Mouse (Mus musculus) gastrocnemius, adult 2 months (tissue): ENCODE data around the gene Htr2b. TPM values are rescaled to one million over a fixed set of nuclear protein-coding genes. Genes with fewer than 3 reads are reported as not detected.

ENCODE experiments used
- DNase-seq: peaks from one replicate; pipeline ENCODE4 v3.0.0; 2022
- H3K27ac ChIP-seq: fragments of 200-600 bp; 2 replicates; pipeline ENCODE4 v1.8.1; 2022; ENCODE audit warnings: mild to moderate bottlenecking
- H3K4me3 ChIP-seq: fragments of 200-600 bp; 2 replicates; pipeline ENCODE4 v1.8.1; 2022; ENCODE audit warnings: mild to moderate bottlenecking, moderate library complexity
- CTCF ChIP-seq: fragments of 200-600 bp; IDR thresholded peaks from 2 replicates; pipeline ENCODE4 v1.8.1; 2022; ENCODE audit warnings: antibody characterized with exemption, mild to moderate bottlenecking, moderate library complexity
- intact Hi-C: fragments of 180-260 bp; cut with DNase I; formaldehyde crosslinking; loops from one replicate; pipeline ENCODE4 v1.15.1; 2025
- total RNA-seq, 2 experiments: library from RNA; stranded (reverse); gene quantifications; 2 replicates each; pipeline ENCODE4 v1.2.3; 2021

Gene Htr2b
- total RNA-seq, 2 experiments from 2014 or later, result not detected

- peak; percentile 35; the same call in 1 of the 2 replicates for TF ChIP-seq CTCF
- intact Hi-C loops, result loop anchor here (5.0 kb wide), 1 partner anchor 90 kb away; the partner anchor contains the start of gene Armc9
- Histone ChIP-seq H3K27ac (no peak overlapping the region), H3K4me3 (no peak overlapping the region)
- DNase-seq, result no peak
Observed at GRCm38 (mm10) chr1:86062523-86062922, 49.2 kb downstream of the Htr2b start.

- peak overlapping the region; percentile 69 for H3K4me3 ChIP-seq
- H3K27ac ChIP-seq, result peak overlapping the region; percentile 82
- peak; percentile 95 for DNase-seq
- peak; percentile 97 for TF ChIP-seq CTCF
- intact Hi-C loops, result no loop called here
Observed at GRCm38 (mm10) chr1:86058856-86059769, 52.7 kb downstream of the Htr2b start.

- intact Hi-C loops, result no loop called here
- H3K27ac ChIP-seq, result no peak overlapping the region
- TF ChIP-seq CTCF, result no peak
Observed at GRCm38 (mm10) chr1:86056284-86056683, 55.5 kb downstream of the Htr2b start.

GRCm38 (mm10) chr1:86054943-86055342, 56.8 kb downstream of the Htr2b start:
- intact Hi-C loops, result no loop called here
- Histone ChIP-seq H3K4me3 (no peak overlapping the region), H3K27ac (no peak overlapping the region)
- DNase-seq, result no peak
- TF ChIP-seq CTCF, result no peak

More at GRCm38 (mm10) chr1:86056284-86056683, 55.5 kb downstream of the Htr2b start:
- DNase-seq, result no peak
- no peak overlapping the region for H3K4me3 ChIP-seq

DNA sequence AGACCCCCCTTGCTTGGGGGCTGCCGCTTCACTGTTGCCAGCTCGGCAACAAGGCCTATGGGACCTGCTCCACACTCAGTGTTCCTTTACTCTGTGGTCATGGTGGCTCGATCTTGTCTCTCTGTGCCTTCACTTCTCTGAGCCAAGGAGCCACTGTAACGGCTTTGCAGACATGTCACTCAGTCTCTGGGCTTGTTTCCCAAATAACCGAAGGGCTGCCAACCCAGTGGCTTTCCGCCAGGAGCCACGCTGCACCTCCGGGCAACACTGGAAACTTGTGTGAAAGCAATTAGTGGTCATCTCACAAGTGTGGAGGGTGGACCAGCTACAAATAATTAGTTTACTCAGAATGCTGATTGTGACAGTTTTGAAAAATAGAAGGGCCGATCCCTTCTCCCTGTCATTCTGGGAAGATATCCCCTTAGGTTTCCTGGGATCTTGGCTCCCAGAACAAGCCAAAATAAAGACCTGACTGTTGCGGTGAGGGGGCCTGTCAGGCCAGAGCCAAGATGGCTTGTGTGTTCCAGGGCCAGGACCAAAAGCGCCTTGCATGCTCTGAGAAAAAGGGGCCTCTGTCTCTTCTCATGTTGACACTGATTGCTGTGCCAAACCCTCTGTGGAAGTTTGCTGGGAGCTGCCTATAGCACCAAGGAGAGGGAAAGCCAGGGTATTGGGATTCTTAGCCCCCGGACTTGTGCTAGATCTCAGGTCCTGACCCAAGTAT, 58.4 kb downstream of the Htr2b start:
- intact Hi-C loops, result no loop called here
- no peak overlapping the region for H3K27ac ChIP-seq
- no peak overlapping the region for H3K4me3 ChIP-seq

More for the DNA sequence above, 58.4 kb downstream of the Htr2b start:
- peak; percentile 81 for DNase-seq
- no peak for TF ChIP-seq CTCF

Other genes with a start within 250 kb of the Htr2b start
- gene Itm2c, start 217.7 kb downstream of the Htr2b start, total RNA-seq, result 10 to 100 TPM; 22.3 to 23.1 TPM
- gene 4933407L21Rik, start 183.5 kb downstream of the Htr2b start, total RNA-seq, result under 1 TPM in 1 of 2 experiments, not detected in 1; 0.36 TPM
- not detected for gene Gpr55, start 151.0 kb downstream of the Htr2b start, total RNA-seq
- not detected for gene Spata3, start 95.2 kb downstream of the Htr2b start, total RNA-seq
- under 1 TPM in 1 of 2 experiments, not detected in 1; 0.10 TPM for gene 2810459M11Rik, start 66.1 kb downstream of the Htr2b start, total RNA-seq
- 100 to 1,000 TPM; 111 to 140 TPM for gene Psmd1, start 47.6 kb downstream of the Htr2b start, total RNA-seq
- gene Gm21972, start 21.7 kb upstream of the Htr2b start, total RNA-seq, result under 1 TPM in 1 of 2 experiments, not detected in 1; 0.97 TPM
- 1 to 10 TPM; 2.0 to 2.1 TPM for gene Armc9, start 42.8 kb upstream of the Htr2b start, total RNA-seq
- not detected for gene B3gnt7, start 190.9 kb upstream of the Htr2b start, total RNA-seq
- gene Ncl, start 247.4 kb upstream of the Htr2b start, total RNA-seq, result 100 to 1,000 TPM; 102 to 105 TPM